In genomic region chr9:103309832-103310231, GRCm38 (mm10) we compare ENCODE assay signal across 16 mouse cellular contexts. TPM values are rescaled to one million over a fixed set of nuclear protein-coding genes. Genes with fewer than 3 reads are reported as not detected.
"Had no signal": no experiment of that assay in that cellular context is flagged by ENCODE, and none has a peak within 500 bp of the region (broad histone marks: within the 10 kb centered on the region; RNA-seq: fewer than 3 reads in every experiment).

No protein-coding gene starts in this region.

- H3K27me3 ChIP-seq: limb, embryonic 15.5 days; liver, embryonic 12.5 days; neural tube, embryonic 12.5 days; stomach, embryonic 15.5 days had no signal

- H3K9ac ChIP-seq: limb, embryonic 15.5 days; liver, embryonic 12.5 days; lung, embryonic 14.5 days; neural tube, embryonic 12.5 days; stomach, embryonic 15.5 days had no signal

- H3K4me3 ChIP-seq: limb, embryonic 15.5 days; liver, embryonic 12.5 days; midbrain, embryonic 10.5 days; myocyte; neural tube, embryonic 12.5 days; stomach, embryonic 15.5 days had no signal

- DNase-seq: kidney, adult 18-20 months; kidney, postnatal 14 days; layer of hippocampus, adult 9-11 months; layer of hippocampus, postnatal 36 days; lung, embryonic 14.5 days; lung, postnatal 10 days; lung, postnatal 4 days; midbrain, embryonic 14.5 days; thymus, postnatal 25 days had no signal

- H3K27ac ChIP-seq: limb, embryonic 15.5 days; liver, embryonic 12.5 days; midbrain, embryonic 10.5 days; neural tube, embryonic 12.5 days; stomach, embryonic 15.5 days had no signal

- H3K4me1 ChIP-seq: stomach, embryonic 15.5 days had no signal

- H3K9me3 ChIP-seq: limb, embryonic 15.5 days; liver, embryonic 12.5 days; midbrain, embryonic 10.5 days; neural tube, embryonic 12.5 days; stomach, embryonic 15.5 days had no signal

- ATAC-seq: liver, embryonic 12.5 days had no signal

- H3K4me2 ChIP-seq: limb, embryonic 15.5 days; liver, embryonic 12.5 days; lung, embryonic 14.5 days; neural tube, embryonic 12.5 days; stomach, embryonic 15.5 days had no signal

RNA-seq across cellular contexts. Expression of gene 1300017J02Rik, which starts 5.0 kb away (rescaled TPM):
- total RNA-seq: left cerebral cortex, postnatal 25 days had no signal
